Mouse (Mus musculus): ENCODE data around the gene Bsph2. TPM values are rescaled to one million over a fixed set of nuclear protein-coding genes. Genes with fewer than 3 reads are reported as not detected.

Gene Bsph2
- total RNA-seq (2021): not detected
- long read RNA-seq, experiment 1: 0 reads
- long read RNA-seq, experiment 2: 0 reads

DNA sequence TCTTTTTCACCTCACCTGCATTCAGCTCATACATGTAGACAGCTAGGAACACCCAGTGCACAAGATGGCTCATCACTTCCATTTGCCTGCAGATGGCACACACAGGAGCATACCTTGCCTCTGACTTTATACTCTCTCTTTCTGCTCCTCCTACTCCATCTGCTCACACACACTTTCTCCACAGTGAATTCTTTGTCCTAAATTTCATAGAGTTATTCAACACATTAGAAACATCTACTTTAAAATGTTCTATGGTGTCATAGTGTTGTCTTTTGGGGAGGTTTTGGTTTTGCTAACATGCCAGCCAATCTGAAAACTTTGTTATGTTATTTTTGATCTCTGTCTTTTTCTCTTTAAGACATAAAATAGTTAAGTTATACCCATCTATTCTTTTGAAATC, at the start of gene Bsph2:
Bsph2 (minus strand) TSS at position 101 of the 400 bp plus-strand sequence.
- DNase-seq (ENCODE audit: low spot score in 2 of 2): no peak

DNA sequence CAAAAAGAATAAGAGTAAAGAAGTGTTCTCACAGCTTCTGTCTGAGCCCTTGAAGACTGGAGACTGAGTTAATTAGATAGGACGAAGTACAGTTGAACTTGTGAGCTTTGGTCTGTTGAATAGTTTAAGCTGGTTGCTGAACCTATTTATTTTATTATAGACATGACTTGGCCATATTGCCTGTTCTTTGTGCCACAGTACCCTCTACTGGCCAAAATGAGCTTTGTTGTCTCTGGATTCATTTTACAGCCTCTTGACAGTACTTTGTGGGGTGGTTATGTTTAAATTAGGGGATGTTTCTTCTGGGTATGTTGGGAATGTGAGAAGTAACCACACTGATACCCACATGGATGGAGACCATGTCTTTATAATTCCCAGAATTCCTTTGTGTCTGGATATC, 59.3 kb downstream of the Bsph2 start:
- no peak for DNase-seq (ENCODE audit: low spot score in 2 of 2)

Other genes with a start within 250 kb of the Bsph2 start
- gene Pla2g4c, start 246.4 kb downstream of the Bsph2 start, total RNA-seq (2021): under 1 TPM; 0.27 to 0.31 TPM
- gene Cabp5, start 172.9 kb downstream of the Bsph2 start, total RNA-seq (2021): under 1 TPM in 1 of 2 experiments, not detected in 1; 0.20 TPM
- not detected for gene Bsph1, start 120.2 kb downstream of the Bsph2 start, total RNA-seq (2021)
- gene Sult2a5, start 52.9 kb upstream of the Bsph2 start, total RNA-seq (2021): not detected
- gene Sult2a2, start 162.4 kb upstream of the Bsph2 start, total RNA-seq (2021): not detected